Mouse (Mus musculus) forebrain, embryonic 10.5 days (tissue): Measurements from ENCODE around the gene Hpca. TPM values are rescaled to one million over a fixed set of nuclear protein-coding genes. Genes with fewer than 3 reads are reported as not detected.

Experiments used
- polyA plus RNA-seq: library from polyadenylated mRNA; unstranded; fragments of >200 nt; fragmentation: Nextera tagmentation; extraction: Ambion mirVana; gene quantifications from 2 replicates; pipeline ENCODE4 v1.2.1, GENCODE M21; 2016

The Hpca gene
- polyA plus RNA-seq, 1 experiment from 2014 or later: 0.43 TPM

Other genes with a start within 250 kb of the Hpca start
- gene Trim62, start 238.5 kb downstream of the Hpca start, polyA plus RNA-seq: 6.8 and 7.4 TPM in 2 replicates
- gene Azin2, start 159.6 kb downstream of the Hpca start, polyA plus RNA-seq: 10.5 and 12.0 TPM in 2 replicates
- 237 and 245 TPM in 2 replicates for gene Ak2, start 130.1 kb downstream of the Hpca start, polyA plus RNA-seq
- gene Rnf19b, start 63.8 kb downstream of the Hpca start, polyA plus RNA-seq: 6.9 and 8.5 TPM in 2 replicates
- gene Tmem54, start 16.5 kb downstream of the Hpca start, polyA plus RNA-seq: 3.3 and 4.6 TPM in 2 replicates
- gene Fndc5, start 15.0 kb upstream of the Hpca start, polyA plus RNA-seq: 0.56 and 0.93 TPM in 2 replicates
- 29.4 and 29.7 TPM in 2 replicates for gene S100pbp, start 67.7 kb upstream of the Hpca start, polyA plus RNA-seq
- gene Yars, start 67.7 kb upstream of the Hpca start, polyA plus RNA-seq: 109 and 120 TPM in 2 replicates
- 3.3 and 3.9 TPM in 2 replicates for gene C77080, start 139.4 kb upstream of the Hpca start, polyA plus RNA-seq
- gene Sync, start 165.6 kb upstream of the Hpca start, polyA plus RNA-seq: 0.41 and 0.50 TPM in 2 replicates
- 546 and 553 TPM in 2 replicates for gene Rbbp4, start 213.3 kb upstream of the Hpca start, polyA plus RNA-seq
- 46.5 and 55.4 TPM in 2 replicates for gene Zbtb8os, start 213.7 kb upstream of the Hpca start, polyA plus RNA-seq